Mouse (Mus musculus) granulocyte monocyte progenitor cell, adult 5-6 weeks (primary cell): Measurements from ENCODE around the gene Scnn1a. TPM values are rescaled to one million over a fixed set of nuclear protein-coding genes. Genes with fewer than 3 reads are reported as not detected.
A peak's percentile ranks its signal among the peaks of the same experiment; 100 is the strongest.

Source experiments
- ATAC-seq: replicated peaks from 2 replicates; pipeline ENCODE4 v1.8.0; 2016; ENCODE audit warnings: mild to moderate bottlenecking, moderate TSS enrichment, inconsistent platforms; ENCODE audit not compliant: poor library complexity, severe bottlenecking
- total RNA-seq, 2 experiments: library from RNA; stranded (forward) in 1 of 2; stranded (reverse) in 1 of 2; fragments of 200-712, 200-1000 nt in 1 of 2; fragments of >200 nt in 1 of 2; fragmentation: Nextera tagmentation in 1 of 2; gene quantifications; 2 replicates each; pipeline ENCODE4 v1.2.3; 2014 to 2017

Scnn1a gene
- total RNA-seq, 2 experiments from 2014 or later, result 1.8 to 16.2 TPM

DNA sequence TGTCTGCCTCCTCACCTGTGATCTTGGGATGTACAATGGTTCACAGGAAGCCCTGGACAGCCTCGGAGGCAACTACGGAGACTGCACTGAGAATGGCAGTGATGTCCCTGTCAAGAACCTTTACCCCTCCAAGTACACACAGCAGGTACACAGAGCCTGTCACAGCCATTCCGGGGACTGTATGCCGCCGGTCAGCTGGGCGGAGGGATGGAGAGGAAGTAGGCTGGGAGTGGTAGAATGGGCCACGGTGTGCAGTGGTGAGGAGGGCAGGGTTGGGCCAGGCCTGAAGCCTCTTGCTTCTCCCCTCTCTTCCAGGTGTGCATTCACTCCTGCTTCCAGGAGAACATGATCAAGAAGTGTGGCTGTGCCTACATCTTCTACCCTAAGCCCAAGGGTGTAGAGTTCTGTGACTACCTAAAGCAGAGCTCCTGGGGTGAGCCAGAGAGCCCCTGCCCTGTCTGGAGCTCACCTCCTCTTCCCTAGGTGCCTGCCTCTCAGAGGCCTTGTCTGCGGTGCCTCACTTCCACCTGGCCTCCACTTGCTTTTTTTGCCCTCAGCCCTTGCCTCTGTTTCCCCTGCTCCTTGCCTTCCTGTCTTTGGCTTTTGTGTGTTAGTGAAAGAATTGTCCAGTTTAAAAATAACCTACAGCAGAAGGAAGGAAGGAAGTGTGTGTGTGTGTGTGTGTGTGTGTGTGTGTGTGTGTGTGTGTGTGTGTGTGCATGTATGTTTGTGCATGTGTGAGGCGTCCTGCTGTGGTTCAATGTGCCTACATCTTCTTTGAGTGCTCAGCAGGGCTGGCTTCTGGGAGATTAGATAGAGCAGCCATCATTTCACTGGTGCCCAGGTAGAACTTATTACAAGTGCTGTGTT lies 18.6 kb downstream of the Scnn1a start:
- no peak for ATAC-seq

DNA sequence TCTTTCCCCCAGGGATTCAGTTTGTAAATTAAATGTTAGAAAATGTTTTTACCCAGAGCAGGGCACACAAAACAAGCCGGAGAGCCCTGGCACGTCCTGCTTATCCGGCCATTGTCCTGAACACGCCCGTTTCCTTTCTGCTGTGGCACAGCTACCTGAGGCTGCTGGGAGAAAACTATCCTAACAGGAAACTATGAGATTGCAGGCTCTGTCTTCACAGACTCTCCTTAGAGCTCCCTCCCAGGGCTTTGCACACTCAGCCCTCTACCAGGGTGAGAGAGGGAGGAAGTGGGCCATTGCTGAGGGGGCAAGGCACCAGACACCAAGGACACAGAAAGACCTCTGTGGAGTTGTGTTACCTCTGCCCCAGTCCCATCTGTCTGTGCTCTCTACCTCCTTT lies 19.8 kb downstream of the Scnn1a start:
- peak; percentile 57 for ATAC-seq

DNA sequence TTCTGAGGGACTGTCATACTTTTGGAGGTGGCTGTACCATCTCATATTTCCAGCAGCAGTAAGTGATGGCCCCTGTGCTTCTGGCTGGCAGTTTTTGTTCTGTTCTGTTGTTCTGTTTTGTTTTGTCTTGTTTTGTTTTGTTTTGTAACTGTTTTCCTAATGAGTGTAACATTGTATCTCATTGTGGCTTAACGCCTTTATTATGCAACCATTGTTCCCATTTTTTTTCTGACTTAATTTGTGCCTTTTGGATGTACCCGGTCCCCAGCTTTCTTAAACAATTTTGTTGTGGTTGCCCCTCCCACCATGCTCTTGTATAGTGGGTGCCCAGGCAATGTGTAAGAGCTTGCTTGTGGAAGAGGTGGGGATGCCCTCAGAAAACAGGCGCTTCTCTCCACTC lies 21.7 kb downstream of the Scnn1a start:
- ATAC-seq, result peak; percentile 46

DNA sequence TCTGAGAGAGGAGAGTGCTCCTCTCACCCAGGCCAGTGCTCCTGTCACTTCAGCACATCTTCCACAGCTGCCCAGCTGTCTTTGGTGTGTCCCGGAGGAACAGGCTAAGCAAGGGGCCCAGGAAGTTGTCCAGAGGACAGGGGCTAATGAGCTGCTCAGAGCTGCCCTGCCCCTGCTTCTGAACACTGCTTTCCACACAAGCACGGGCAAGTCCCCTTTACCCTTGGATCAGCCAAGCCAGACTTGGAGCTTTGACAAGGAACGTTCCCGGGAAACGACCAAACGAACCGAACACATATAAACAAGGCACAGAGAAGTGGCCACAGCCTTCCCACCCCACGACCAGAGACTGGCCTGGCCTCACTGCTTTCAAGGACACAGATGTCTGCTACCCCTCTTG lies 23.6 kb downstream of the Scnn1a start:
- no peak for ATAC-seq

DNA sequence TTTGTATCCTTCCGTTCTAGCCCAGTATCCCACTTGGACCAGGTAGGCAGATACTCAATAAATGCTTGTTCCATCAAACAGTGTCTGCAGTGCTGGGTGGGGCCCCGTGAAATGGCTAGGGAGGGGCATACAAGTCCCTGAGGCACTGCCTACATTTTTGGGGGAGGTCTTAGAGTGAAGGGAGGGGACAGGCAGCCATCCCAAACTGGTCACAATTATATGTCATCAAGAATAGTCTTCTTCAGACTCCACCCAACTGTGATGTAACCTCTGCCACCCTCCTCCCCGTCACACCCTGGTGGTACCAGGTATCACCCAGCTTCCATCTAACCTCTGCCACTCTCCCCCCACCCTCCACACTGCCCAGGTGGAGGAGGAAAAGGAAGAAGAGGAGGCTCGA lies 24.4 kb downstream of the Scnn1a start:
- peak; percentile 11 for ATAC-seq

DNA sequence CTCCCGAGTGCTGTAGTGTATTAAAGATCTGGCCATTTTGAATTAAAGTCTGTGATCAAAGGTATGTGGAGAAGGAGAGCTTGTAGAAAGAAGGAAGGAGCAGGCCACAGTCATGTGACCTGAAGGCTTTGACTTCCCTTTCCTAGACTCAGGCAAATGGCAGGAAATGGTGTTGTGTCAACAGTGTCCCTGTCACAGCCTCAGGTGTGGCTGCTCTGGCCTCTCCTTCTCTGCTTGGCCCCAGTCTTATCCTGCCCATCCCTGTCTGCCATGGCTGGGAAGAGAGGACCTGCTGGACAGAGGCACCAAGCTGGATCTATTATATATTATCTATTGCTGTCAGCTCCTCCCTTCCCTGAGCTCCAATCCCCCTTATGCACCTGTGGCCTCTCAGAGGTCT lies 25.2 kb downstream of the Scnn1a start:
- peak; percentile 29 for ATAC-seq

DNA sequence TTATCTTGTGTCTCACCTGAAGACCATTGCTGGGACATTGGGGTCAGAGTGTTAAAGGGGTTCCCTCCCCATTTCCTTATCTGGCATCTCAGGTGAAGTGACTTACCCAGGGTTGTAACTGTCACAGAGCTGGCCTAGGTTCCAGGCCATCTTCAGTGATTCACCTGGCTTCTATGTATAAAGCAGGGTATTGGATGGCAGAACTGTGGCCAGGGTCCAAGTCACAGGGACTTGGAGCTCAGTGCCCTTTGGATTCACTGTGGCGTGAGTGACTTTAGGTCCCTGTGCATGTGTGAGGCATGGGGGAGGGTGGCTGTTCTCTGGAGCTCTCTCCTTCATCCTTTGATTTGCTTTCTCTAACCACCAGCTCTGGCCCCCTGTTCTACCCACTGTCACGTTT lies 25.6 kb downstream of the Scnn1a start:
- ATAC-seq, result no peak

DNA sequence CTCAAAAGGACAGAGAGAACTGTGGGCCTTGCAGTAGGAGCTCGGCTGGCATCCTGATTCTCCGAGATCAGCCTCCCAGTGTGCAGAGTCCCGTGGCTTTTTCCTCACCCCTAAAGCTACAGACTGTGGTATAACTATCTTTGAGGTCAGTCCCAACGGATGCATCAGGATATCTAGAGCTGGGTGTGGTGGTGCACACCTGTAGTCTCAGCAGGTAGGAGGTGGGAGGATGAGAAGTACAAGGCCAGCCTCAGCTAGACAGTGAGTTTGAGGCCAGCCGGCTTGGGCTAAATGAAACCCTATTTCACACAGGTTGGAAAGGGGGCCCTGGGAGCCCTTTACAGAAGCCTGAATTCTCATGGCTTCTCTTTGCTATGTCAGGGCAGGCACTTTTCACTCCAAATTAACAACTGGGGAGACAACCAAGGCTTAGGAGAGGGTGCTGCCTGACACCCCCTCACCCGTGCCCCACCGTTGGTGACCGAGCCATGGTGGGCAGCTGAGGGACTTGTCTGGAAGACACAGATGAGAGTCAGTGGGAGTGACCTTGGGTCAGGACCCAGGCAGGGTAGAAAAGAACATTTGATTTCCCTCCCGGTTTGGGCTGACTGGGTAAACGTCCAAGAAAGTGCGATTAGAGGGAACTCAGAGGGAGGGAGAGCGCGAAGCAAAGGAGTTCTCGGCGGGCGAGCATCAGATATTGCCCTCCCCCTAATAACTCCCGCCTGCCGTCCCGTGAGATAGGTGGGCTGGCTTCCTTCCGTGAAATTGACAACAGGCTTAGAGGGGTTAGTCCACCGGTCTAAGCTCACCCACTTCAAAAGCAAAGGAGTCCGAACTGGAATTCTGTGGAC lies 28.5 kb downstream of the Scnn1a start, which contains the start of gene Tnfrsf1a:
TSS of gene Tnfrsf1a (plus strand) at position 642 of the 854 bp plus-strand sequence.
- peak; percentile 8; the same call in 1 of the 2 replicates for ATAC-seq

DNA sequence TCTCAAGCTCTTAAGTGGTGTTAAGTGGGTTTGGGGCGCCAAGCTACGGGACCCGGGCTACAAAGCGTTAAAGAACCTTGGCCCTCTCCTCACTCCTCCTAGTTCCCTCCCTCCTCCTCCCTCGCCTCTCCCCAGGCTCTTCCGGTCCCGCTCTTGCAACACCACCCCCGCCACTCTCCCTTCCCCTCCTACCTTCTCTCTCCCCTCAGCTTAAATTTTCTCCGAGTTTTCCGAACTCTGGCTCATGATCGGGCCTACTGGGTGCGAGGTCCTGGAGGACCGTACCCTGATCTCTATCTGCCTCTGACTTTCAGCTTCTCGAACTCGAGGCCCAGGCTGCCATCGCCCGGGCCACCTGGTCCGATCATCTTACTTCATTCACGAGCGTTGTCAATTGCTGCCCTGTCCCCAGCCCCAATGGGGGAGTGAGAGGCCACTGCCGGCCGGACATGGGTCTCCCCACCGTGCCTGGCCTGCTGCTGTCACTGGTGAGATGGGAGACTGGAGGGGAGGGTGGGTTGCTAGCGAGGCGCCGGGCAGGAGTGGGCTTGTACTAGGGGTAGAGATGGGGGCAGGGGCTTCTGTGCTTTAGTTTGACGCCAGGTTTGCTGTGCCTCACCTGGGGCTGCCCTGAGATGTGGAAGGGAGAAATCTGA lies 29.2 kb downstream of the Scnn1a start:
- ATAC-seq, result peak; percentile 67

DNA sequence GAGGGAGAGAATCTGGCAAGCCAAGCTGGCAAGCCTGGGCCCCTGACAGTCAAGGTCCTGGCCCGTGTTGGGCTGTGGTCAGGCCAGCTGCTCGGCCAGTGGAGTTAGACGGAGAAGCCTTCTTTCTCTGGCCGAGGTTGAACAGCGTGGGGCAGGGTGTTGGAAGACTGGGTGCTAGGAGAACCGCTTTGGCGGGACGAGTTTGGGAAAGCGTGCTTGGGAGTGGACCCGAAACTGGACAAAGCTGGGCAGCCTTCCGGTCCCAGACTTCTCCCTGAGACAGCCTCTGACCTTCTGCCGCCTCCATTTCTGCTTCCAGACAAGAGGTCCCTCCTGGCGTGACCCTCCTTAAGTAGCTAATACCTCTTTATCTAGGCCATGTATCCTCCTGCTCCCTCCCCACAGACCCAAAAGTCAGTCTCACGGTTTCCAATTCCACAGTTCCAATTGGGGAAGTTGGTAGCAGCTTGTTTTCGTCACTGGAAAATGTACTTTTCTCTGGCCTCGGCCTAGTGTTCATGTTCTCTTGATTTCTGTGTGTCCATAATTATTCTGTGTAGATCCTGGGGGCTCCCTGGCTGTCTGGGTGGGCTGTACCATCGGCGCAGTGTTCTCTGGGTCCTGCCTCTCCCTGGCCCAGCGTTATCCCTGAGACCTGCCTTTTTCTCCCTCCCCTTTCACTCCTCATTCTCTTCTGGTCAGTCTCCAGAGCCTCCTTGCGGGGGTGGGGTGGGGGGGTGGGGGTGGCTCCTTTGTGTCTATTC lies 30.0 kb downstream of the Scnn1a start:
- ATAC-seq, result peak; percentile 21

DNA sequence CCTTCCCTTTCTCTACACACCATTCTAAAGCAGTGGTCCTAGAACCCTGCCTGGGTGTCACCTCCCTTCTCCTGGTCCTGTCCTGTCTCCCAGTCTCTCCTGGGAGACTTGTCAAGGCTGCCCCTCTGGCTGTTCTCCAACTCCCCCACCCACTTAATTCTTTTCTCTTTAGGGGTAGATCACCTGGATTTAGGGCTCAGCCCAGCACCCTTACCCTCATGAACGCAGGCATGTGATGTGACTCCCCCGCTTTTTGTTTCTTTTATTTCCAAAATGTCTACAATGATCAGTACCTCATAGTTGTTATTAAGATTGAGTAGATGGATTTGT lies 30.5 kb downstream of the Scnn1a start:
- ATAC-seq, result no peak

DNA sequence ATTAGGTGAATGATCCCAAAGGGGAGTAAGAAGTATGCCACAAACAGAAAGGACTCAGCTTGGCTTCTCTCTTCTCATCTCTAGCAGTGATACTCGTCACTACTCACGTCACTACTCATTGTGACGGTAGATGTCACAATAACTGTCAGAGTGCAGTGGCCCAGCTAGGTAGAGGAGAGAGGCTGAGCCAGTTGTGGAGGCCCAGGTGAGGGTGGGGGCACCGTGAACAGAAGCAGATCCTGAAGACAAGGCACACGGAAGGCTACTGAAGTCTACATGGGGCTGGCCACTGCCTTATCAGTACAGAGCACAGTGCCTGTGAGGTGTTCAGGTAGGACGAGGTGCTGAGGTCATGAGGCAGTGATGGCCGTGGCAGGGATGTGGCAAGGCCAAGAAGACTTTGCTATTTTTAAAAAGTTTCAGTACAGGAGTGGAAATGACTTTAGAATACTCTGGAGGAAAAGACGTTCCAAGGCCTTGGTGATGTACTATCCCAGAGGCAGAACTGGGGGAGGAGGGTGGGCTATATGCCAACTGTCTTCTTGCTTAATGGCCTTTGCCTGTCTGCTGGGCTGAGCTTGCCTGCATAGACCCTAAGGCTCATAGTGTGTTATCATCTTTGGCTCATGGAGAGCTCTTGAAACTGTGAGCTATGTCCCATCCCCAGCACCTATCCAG lies 31.0 kb downstream of the Scnn1a start:
- ATAC-seq, result peak; percentile 26

DNA sequence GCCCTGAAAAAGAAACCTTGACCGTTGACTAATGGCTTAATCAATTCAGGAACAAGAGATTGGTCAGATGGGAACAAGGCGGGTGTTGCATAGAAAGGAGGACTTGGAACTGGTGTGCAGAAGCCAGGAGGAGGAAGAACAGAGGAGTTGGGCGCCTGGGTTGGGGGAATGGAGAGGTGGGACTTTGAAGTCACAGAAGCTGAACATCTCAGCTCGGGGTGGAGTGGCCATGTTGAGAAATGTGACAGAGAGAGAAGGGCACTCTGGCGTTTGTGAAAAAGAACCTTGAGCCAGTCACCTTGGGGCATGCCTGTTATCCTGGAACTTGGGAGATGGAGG lies 31.6 kb downstream of the Scnn1a start:
- no peak for ATAC-seq

DNA sequence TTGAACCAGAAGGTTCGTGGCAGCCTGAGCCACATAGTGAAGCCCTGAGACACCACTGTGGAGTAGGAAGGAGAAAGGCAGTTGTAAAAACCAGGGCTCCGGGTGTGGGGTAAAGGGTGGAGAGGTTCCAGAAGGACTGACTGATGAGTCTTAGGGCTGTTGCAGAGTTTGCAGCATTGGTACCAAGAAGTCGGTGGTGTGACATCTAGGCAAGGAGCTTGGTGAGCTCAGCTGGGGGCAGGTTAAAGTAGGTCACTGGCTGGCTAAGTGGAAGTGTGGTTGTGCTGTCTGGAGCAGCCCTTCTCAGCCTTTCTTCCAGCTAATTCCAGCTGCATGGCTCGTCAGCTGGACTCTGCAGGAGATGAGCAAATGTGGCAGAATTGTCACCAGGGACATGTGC lies 32.4 kb downstream of the Scnn1a start:
- ATAC-seq, result no peak

DNA sequence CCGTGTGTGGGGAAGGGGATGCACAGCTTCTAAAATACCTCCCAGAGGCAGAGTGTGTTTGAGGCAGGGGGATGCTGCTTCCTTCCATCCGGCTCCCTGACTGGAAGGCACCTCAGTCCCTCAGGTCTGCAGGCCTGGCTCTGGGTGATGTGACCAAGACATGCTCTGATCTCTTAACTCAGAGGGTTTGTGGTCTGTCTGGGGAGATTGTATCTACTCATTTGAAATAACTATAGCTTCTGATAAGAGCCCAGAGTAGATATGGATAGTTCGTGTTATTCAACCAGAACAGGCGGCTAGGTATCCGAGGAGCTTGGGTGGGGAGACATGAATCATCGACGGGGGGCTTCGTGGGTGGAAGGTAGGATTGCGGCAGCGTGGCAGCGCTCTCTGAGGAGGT lies 32.8 kb downstream of the Scnn1a start:
- ATAC-seq, result no peak

DNA sequence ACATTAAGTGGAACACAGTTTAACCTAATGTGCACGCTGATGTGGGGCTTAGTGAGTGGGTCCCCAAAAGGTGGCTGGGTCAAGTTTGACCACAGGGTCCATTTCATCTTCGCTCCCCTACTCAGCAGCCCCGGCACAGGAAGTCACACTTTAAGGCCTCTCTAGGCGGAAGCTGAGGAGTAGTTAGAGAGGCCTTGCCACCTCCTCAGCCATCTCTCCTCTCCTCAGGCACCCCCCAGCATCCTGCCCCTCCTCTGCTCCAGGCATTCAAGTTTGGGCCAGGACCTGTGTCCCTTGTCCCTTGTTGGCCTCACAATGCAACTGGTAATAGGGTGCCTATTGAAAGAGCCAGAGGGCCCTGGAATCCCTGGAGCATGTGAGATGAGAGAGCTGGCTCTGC lies 33.2 kb downstream of the Scnn1a start:
- ATAC-seq, result no peak

DNA sequence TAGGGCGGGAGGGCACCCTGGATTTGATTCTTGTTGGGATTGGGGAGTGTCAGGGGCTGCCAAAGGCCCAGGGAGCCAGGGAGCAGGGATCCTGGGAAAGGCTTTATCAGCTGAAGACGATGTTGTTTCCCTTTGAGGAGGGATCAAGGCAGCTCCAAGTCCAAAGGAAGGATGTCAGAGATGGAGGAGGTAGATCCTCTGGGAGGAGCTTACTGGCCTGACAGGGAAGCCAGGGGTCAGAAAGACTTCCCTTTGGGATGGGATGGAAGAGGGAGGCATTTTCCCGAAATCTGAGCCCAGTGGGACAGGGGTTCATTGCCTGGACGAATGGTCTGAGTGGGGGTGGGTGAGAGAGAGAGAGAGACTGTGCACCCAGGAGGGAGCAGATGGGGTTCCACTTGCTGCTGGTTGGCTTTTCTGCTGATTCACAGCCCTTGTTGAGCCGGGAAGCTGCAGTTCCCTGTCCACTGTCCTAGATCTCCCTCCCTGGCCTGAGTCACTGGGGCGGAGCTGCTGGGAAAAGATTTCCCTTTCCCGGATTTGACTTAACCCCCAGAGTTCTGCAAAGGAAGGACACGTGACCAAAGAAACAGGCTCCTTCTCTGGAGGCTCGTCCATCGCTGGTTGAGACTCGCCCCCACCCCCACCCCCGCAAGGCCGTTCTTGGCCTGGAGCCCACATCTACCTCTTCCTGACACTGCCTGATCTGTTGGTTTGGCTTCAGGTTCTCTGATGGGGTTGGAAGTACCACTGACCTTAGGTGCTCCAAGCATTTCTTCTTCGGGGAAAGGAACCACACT lies 34.1 kb downstream of the Scnn1a start:
- peak; percentile 8; the same call in 1 of the 2 replicates for ATAC-seq

DNA sequence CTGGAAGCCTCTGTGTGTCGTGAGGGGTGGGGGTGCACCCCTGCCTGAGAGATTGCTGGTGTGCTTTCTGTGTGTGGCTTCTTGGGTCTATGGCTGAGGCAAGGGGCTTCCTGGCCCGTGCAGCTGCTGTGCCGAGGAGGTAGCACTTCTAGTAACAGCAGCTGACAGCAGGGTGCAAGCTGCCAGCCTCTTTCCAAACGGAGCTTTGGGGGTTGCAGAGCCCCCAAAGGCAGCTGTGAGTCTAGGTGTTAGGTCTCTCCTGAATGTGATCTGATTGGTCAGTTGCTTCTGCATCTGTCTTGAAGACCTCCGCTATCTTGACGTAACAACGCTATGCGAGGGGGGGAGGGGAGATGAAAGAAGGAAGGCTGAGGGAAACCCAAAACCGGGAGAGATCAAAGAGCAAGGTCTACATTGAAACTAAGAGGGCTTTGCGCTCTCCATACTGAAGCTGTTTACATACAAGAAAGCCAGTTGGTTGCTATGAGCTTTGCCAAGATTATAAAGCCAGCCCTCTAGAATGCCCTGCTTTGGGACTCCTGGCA lies 34.8 kb downstream of the Scnn1a start:
- ATAC-seq, result no peak

DNA sequence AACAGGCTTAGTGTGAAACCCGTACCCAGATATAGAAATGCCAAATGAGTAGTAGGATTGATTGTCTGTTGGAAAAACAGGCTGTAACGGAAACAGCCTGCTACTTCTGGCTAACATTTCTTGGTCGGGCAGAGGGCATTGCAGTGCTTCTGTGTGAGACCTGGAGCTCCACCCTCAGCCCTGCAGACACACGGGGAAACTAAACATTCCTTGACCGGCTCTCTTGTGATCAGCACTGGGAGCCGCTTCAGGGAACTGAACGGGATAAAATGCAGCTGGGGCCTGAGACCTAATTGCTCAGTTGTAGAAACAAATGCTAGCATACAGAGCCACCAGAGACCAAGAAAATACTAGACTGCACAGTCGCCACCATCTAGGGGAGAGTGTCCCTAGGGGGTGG lies 35.8 kb downstream of the Scnn1a start:
- no peak for ATAC-seq
